Mouse (Mus musculus): ENCODE data around the gene Fgf11. TPM values are rescaled to one million over a fixed set of nuclear protein-coding genes. Genes with fewer than 3 reads are reported as not detected.

Gene Fgf11
- polyA plus RNA-seq, 1 experiment, result 1.2 TPM

- Histone ChIP-seq H3K27ac (ENCODE audit: insufficient read depth, low read length) (peak within 1 kb of the TSS; percentile 74), H3K27me3 (ENCODE audit: control insufficient read depth, insufficient read depth, low read length) (no peaks in the 10 kb centered on the region), H3K4me1 (ENCODE audit: control insufficient read depth, insufficient read depth, insufficient read length) (peaks cover 18% of the 10 kb centered on the region; the same call in 1 of the 2 replicates), H3K36me3 (ENCODE audit: control insufficient read depth, insufficient read depth, low read length) (no peaks in the 10 kb centered on the region), H3K4me3 (ENCODE audit: extremely low read depth, insufficient read depth, insufficient read length) (peak within 1 kb of the TSS; percentile 66)
- peak; percentile 67 to 89 for DNase-seq (ENCODE audit: low read depth in 1 of 2, low spot score in 2 of 2)
- no peak for TF ChIP-seq CTCF (IDR thresholded peaks at IDR 0.05; ENCODE audit: extremely low read depth, insufficient read depth, insufficient read length, insufficient replicate concordance)
- no peak for TF ChIP-seq POLR2A (IDR thresholded peaks at IDR 0.05; ENCODE audit: low read depth, low read length)
- WGBS, result under 1% methylated on average over 38 of the region's 38 CpGs
Measured at GRCm38 (mm10) chr11:69846198-69846680, 44.6 kb upstream of the Fgf11 start, which contains the start of gene Plscr3. Gene Plscr3 (plus strand): TSS chr11:69846376.

GRCm38 (mm10) chr11:69838714-69839104 lies 37.1 kb upstream of the Fgf11 start:
- Histone ChIP-seq H3K4me1 (ENCODE audit: control insufficient read depth, insufficient read depth, insufficient read length) (peaks cover 10% of the 10 kb centered on the region), H3K36me3 (ENCODE audit: control insufficient read depth, insufficient read depth, low read length) (no peaks in the 10 kb centered on the region), H3K27me3 (ENCODE audit: control insufficient read depth, insufficient read depth, low read length) (peaks cover 13% of the 10 kb centered on the region), H3K27ac (ENCODE audit: insufficient read depth, low read length) (peak overlapping the region; percentile 46), H3K4me3 (ENCODE audit: extremely low read depth, insufficient read depth, insufficient read length) (peak overlapping the region; percentile 76)
- WGBS, result 2% methylated on average over 7 of the region's 7 CpGs
- TF ChIP-seq CTCF (IDR thresholded peaks at IDR 0.05; ENCODE audit: extremely low read depth, insufficient read depth, insufficient read length, insufficient replicate concordance) (no peak), POLR2A (IDR thresholded peaks at IDR 0.05; ENCODE audit: low read depth, low read length) (no peak)
- no peak for DNase-seq (ENCODE audit: low read depth in 1 of 2, low spot score in 2 of 2)

GRCm38 (mm10) chr11:69837952-69838713 lies 36.5 kb upstream of the Fgf11 start, which contains the start of gene Tmem256:
Gene Tmem256 (plus strand): TSS chr11:69838514.
- peak within 1 kb of the TSS; percentile 46 for H3K27ac ChIP-seq (ENCODE audit: insufficient read depth, low read length)
- peak within 1 kb of the TSS; percentile 76 for H3K4me3 ChIP-seq (ENCODE audit: extremely low read depth, insufficient read depth, insufficient read length)
- no peaks in the 10 kb centered on the region for H3K36me3 ChIP-seq (ENCODE audit: control insufficient read depth, insufficient read depth, low read length)
- peak; percentile 79 to 91 for DNase-seq (ENCODE audit: low read depth in 1 of 2, low spot score in 2 of 2)
- H3K4me1 ChIP-seq (ENCODE audit: control insufficient read depth, insufficient read depth, insufficient read length), result peaks cover 10% of the 10 kb centered on the region
- WGBS, result under 1% methylated on average over 34 of the region's 34 CpGs
- TF ChIP-seq CTCF (IDR thresholded peaks at IDR 0.05; ENCODE audit: extremely low read depth, insufficient read depth, insufficient read length, insufficient replicate concordance) (no peak), POLR2A (IDR thresholded peaks at IDR 0.05; ENCODE audit: low read depth, low read length) (peak; percentile 35)
- H3K27me3 ChIP-seq (ENCODE audit: control insufficient read depth, insufficient read depth, low read length), result peaks cover 13% of the 10 kb centered on the region

- Histone ChIP-seq H3K36me3 (ENCODE audit: control insufficient read depth, insufficient read depth, low read length) (no peaks in the 10 kb centered on the region), H3K27ac (ENCODE audit: insufficient read depth, low read length) (peak within 1 kb of the TSS; percentile 46), H3K4me3 (ENCODE audit: extremely low read depth, insufficient read depth, insufficient read length) (peak within 1 kb of the TSS; percentile 76), H3K27me3 (ENCODE audit: control insufficient read depth, insufficient read depth, low read length) (peaks cover 13% of the 10 kb centered on the region), H3K4me1 (ENCODE audit: control insufficient read depth, insufficient read depth, insufficient read length) (peaks cover 10% of the 10 kb centered on the region)
- DNase-seq (ENCODE audit: low read depth in 1 of 2, low spot score in 2 of 2), result no peak
- TF ChIP-seq POLR2A (IDR thresholded peaks at IDR 0.05; ENCODE audit: low read depth, low read length) (no peak), CTCF (IDR thresholded peaks at IDR 0.05; ENCODE audit: extremely low read depth, insufficient read depth, insufficient read length, insufficient replicate concordance) (no peak)
- 2% methylated on average over 32 of the region's 32 CpGs for WGBS
Measured at GRCm38 (mm10) chr11:69837604-69837951, 35.9 kb upstream of the Fgf11 start, which contains the start of gene Nlgn2. Gene Nlgn2 (minus strand): TSS chr11:69837784.

GRCm38 (mm10) chr11:69836703-69837576 lies 35.3 kb upstream of the Fgf11 start:
- DNase-seq (ENCODE audit: low read depth in 1 of 2, low spot score in 2 of 2), result no peak
- no peak for TF ChIP-seq CTCF (IDR thresholded peaks at IDR 0.05; ENCODE audit: extremely low read depth, insufficient read depth, insufficient read length, insufficient replicate concordance)
- no peak for TF ChIP-seq POLR2A (IDR thresholded peaks at IDR 0.05; ENCODE audit: low read depth, low read length)
- 6% methylated on average over 49 of the region's 52 CpGs for WGBS

GRCm38 (mm10) chr11:69835966-69836335 lies 34.3 kb upstream of the Fgf11 start:
- no peaks in the 10 kb centered on the region for H3K36me3 ChIP-seq (ENCODE audit: control insufficient read depth, insufficient read depth, low read length)

More at GRCm38 (mm10) chr11:69836703-69837576, 35.3 kb upstream of the Fgf11 start:
- Histone ChIP-seq H3K36me3 (ENCODE audit: control insufficient read depth, insufficient read depth, low read length) (no peaks in the 10 kb centered on the region), H3K27me3 (ENCODE audit: control insufficient read depth, insufficient read depth, low read length) (peaks cover 13% of the 10 kb centered on the region), H3K4me3 (ENCODE audit: extremely low read depth, insufficient read depth, insufficient read length) (peak overlapping the region; percentile 76), H3K27ac (ENCODE audit: insufficient read depth, low read length) (no peak overlapping the region), H3K4me1 (ENCODE audit: control insufficient read depth, insufficient read depth, insufficient read length) (peaks cover 10% of the 10 kb centered on the region)

More at GRCm38 (mm10) chr11:69835966-69836335, 34.3 kb upstream of the Fgf11 start:
- Histone ChIP-seq H3K4me1 (ENCODE audit: control insufficient read depth, insufficient read depth, insufficient read length) (peaks cover 10% of the 10 kb centered on the region), H3K27ac (ENCODE audit: insufficient read depth, low read length) (no peak overlapping the region), H3K4me3 (ENCODE audit: extremely low read depth, insufficient read depth, insufficient read length) (no peak overlapping the region), H3K27me3 (ENCODE audit: control insufficient read depth, insufficient read depth, low read length) (peaks cover 13% of the 10 kb centered on the region)
- 62% methylated on average over 4 of the region's 4 CpGs for WGBS
- DNase-seq (ENCODE audit: low read depth in 1 of 2, low spot score in 2 of 2), result no peak
- TF ChIP-seq CTCF (IDR thresholded peaks at IDR 0.05; ENCODE audit: extremely low read depth, insufficient read depth, insufficient read length, insufficient replicate concordance), result no peak
- no peak for TF ChIP-seq POLR2A (IDR thresholded peaks at IDR 0.05; ENCODE audit: low read depth, low read length)

Data from spleen, adult 2 months (tissue).